ENCODE assay signal across 7 mouse cellular contexts in the genomic region with DNA sequence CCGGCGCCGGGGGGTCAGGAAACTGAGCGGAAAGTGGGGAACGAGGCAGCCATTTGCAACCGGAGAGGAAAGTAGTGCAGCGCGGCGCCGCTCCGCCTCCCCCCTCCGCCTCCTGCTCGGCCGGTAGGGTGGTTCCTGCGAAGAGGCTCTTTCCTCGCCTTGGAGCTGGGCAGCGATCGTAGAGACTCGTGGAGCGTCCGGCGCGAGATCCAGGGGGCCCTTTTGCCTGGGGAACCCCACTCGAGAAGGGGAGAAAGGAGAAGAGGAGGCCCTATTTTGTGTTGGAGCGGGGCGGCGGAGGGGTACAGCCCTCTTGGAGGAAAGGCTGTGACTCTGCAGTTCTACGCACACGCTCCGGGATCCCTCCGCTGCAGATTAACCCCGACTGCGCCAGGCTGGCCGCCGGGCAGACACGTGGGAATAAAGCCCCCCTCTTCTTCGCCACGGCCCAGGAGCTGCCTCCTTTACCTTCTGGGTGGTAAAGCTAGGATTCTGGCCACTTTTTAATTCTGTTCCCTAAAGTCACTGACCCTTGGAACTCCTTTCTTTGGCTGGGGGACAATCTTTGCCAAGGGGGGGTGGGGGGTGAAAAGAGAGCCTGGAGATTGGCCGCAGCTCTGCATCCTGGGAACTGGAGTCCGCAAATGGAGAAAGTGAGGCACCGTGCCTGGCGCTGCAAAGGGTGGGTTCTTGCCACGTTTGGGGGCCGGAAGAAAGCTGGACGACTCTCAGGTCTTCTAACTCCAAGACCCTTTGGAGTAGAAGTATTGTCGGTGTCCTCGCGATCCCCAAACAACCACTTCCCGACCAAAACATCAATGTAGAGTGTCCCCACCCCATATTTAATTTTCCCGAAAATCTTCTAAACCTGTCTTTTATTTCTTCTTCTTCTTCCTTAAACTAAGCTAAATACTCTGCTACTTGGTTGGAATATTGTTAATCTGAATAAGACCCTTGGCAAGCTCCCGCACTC. TPM values are rescaled to one million over a fixed set of nuclear protein-coding genes. Genes with fewer than 3 reads are reported as not detected.
DNase-seq lines count a peak whose midpoint lies in the region; ATAC-seq and TF ChIP-seq lines count a peak whose summit lies in the region.

No protein-coding gene starts in this region.

- H3K9ac ChIP-seq in intestine, embryonic 16.5 days (ENCODE audit: low read depth, low read length) = peak overlapping the region; percentile 90
- peak overlapping the region; percentile 99 for H3K9ac ChIP-seq in midbrain, embryonic 12.5 days (replicated peaks)

- H3K27ac ChIP-seq in intestine, embryonic 16.5 days (ENCODE audit: low read length) = peak overlapping the region; percentile 97
- peak overlapping the region; percentile 96 for H3K27ac ChIP-seq in midbrain, embryonic 12.5 days (replicated peaks)
- peak overlapping the region; percentile 98 for H3K27ac ChIP-seq in small intestine, adult 2 months (ENCODE audit: insufficient read depth, low read depth, low read length)

- H3K4me2 ChIP-seq in intestine, embryonic 16.5 days (ENCODE audit: low read depth, low read length) = peak overlapping the region; percentile 69
- peak overlapping the region; percentile 99 for H3K4me2 ChIP-seq in midbrain, embryonic 12.5 days (replicated peaks)

- H3K4me1 ChIP-seq in intestine, embryonic 16.5 days (ENCODE audit: control insufficient read depth, insufficient read depth, low read length) = peaks cover 25% of the 10 kb centered on the region
- H3K4me1 ChIP-seq in midbrain, embryonic 12.5 days = peaks cover 40% of the 10 kb centered on the region
- H3K4me1 ChIP-seq in small intestine, adult 2 months (ENCODE audit: control insufficient read depth, insufficient read depth, insufficient read length, low read length) = peaks cover 11% of the 10 kb centered on the region

- DNase-seq in adrenal gland, adult 2 months = peak; percentile 94
- DNase-seq in embryo, embryonic 11.5 days (ENCODE audit: low read depth, low spot score) = peak; percentile 92
- DNase-seq in gastrocnemius, postnatal 36 days = peak; percentile 87 to 95
- DNase-seq in left cerebral cortex, postnatal 4 days = peak; percentile 96

- H3K9me3 ChIP-seq in intestine, embryonic 16.5 days (ENCODE audit: control insufficient read depth, low read length) = no peaks in the 10 kb centered on the region
- H3K9me3 ChIP-seq in midbrain, embryonic 12.5 days = no peaks in the 10 kb centered on the region

- intact Hi-C loops in gastrocnemius, postnatal 36 days (cut with DNase I) = no loop called here
- intact Hi-C loops in left cerebral cortex, postnatal 4 days (cut with DNase I) = no loop called here

- H3K27me3 ChIP-seq in intestine, embryonic 16.5 days (replicated peaks; ENCODE audit: control insufficient read depth, insufficient read depth, low read length) = no peaks in the 10 kb centered on the region
- H3K27me3 ChIP-seq in midbrain, embryonic 12.5 days = no peaks in the 10 kb centered on the region
- H3K27me3 ChIP-seq in small intestine, adult 2 months (ENCODE audit: control insufficient read depth, insufficient read depth, low read length) = no peaks in the 10 kb centered on the region

- no peak for TF ChIP-seq CTCF in small intestine, adult 2 months (IDR thresholded peaks at IDR 0.05; ENCODE audit: extremely low read depth, insufficient read length, insufficient replicate concordance, low read depth, low read length)

- no peaks in the 10 kb centered on the region for H3K36me3 ChIP-seq in intestine, embryonic 16.5 days (ENCODE audit: control insufficient read depth, insufficient read depth, low read length)
- no peaks in the 10 kb centered on the region for H3K36me3 ChIP-seq in midbrain, embryonic 12.5 days
- H3K36me3 ChIP-seq in small intestine, adult 2 months (ENCODE audit: control insufficient read depth, insufficient read depth, low read length) = no peaks in the 10 kb centered on the region

- TF ChIP-seq POLR2A in small intestine, adult 2 months (IDR thresholded peaks at IDR 0.05; ENCODE audit: low read depth, low read length) = peak; percentile 7; the same call in 1 of the 2 replicates

- ATAC-seq in intestine, embryonic 16.5 days = peak; percentile 71
- ATAC-seq in midbrain, embryonic 12.5 days (ENCODE audit: low FRiP score, low read depth) = peak; percentile 87

- peak overlapping the region; percentile 72 for H3K4me3 ChIP-seq in intestine, embryonic 16.5 days (ENCODE audit: low read length)
- H3K4me3 ChIP-seq in midbrain, embryonic 12.5 days = peak overlapping the region; percentile 99
- peak overlapping the region; percentile 98 for H3K4me3 ChIP-seq in small intestine, adult 2 months (ENCODE audit: low read depth, low read length)

- 1% methylated on average over 48 of the region's 51 CpGs for WGBS in intestine, embryonic 16.5 days
- WGBS in midbrain, embryonic 12.5 days = 1% methylated on average over 51 of the region's 51 CpGs
- 1% methylated on average over 51 of the region's 51 CpGs for WGBS in small intestine, adult 2 months

RNA-seq across cellular contexts. Expression of gene Kmt2d, which starts 1.2 kb away (rescaled TPM):
- 10 to 100 TPM; 36.8 to 58.2 TPM for total RNA-seq in adrenal gland, adult 2 months (2021)
- polyA plus RNA-seq in adrenal gland, adult 2 months (2012; rRNA removed) = 21.0 and 22.3 TPM in 2 replicates
- total RNA-seq in gastrocnemius, postnatal 36 days (2021) = 10 to 100 TPM; 42.7 to 46.4 TPM
- polyA plus RNA-seq in intestine, embryonic 16.5 days (2015; fragmentation: Nextera tagmentation; extraction: Ambion mirVana) = 7.7 and 7.9 TPM in 2 replicates
- 10 to 100 TPM; 74.2 to 74.4 TPM for total RNA-seq in left cerebral cortex, postnatal 4 days (2021)
- 13.4 and 13.8 TPM in 2 replicates for polyA plus RNA-seq in midbrain, embryonic 12.5 days (2016; fragmentation: Nextera tagmentation; extraction: Ambion mirVana)
- 19.4 and 36.2 TPM in 2 replicates for polyA plus RNA-seq in small intestine, adult 2 months (2012; rRNA removed)

RNA-seq across cellular contexts. Expression of gene Rhebl1, which starts 22.1 kb away (rescaled TPM):
- total RNA-seq in adrenal gland, adult 2 months (2021) = 1 to 10 TPM in 1 of 2 experiments, under 1 TPM in 1; 0.69 to 3.6 TPM
- 1.3 and 2.0 TPM in 2 replicates for polyA plus RNA-seq in adrenal gland, adult 2 months (2012; rRNA removed)
- 1 to 10 TPM; 1.9 to 3.1 TPM for total RNA-seq in gastrocnemius, postnatal 36 days (2021)
- 11.3 and 12.3 TPM in 2 replicates for polyA plus RNA-seq in intestine, embryonic 16.5 days (2015; fragmentation: Nextera tagmentation; extraction: Ambion mirVana)
- total RNA-seq in left cerebral cortex, postnatal 4 days (2021) = 10 to 100 TPM; 18.3 to 18.4 TPM
- 20.1 and 22.9 TPM in 2 replicates for polyA plus RNA-seq in midbrain, embryonic 12.5 days (2016; fragmentation: Nextera tagmentation; extraction: Ambion mirVana)
- polyA plus RNA-seq in small intestine, adult 2 months (2012; rRNA removed) = 5.3 and 24.1 TPM in 2 replicates

RNA-seq across cellular contexts. Expression of gene Dhh, which starts 26.1 kb away (rescaled TPM):
- total RNA-seq in adrenal gland, adult 2 months (2021) = 1 to 10 TPM; 2.3 to 3.5 TPM
- polyA plus RNA-seq in adrenal gland, adult 2 months (2012; rRNA removed) = 3.1 and 3.8 TPM in 2 replicates
- under 1 TPM; 0.41 to 0.96 TPM for total RNA-seq in gastrocnemius, postnatal 36 days (2021)
- polyA plus RNA-seq in intestine, embryonic 16.5 days (2015; fragmentation: Nextera tagmentation; extraction: Ambion mirVana) = 0.83 and 1.6 TPM in 2 replicates
- under 1 TPM; 0.28 to 0.36 TPM for total RNA-seq in left cerebral cortex, postnatal 4 days (2021)
- polyA plus RNA-seq in midbrain, embryonic 12.5 days (2016; fragmentation: Nextera tagmentation; extraction: Ambion mirVana) = 0.56 and 0.66 TPM in 2 replicates
- polyA plus RNA-seq in small intestine, adult 2 months (2012; rRNA removed) = 0.33 and 0.55 TPM in 2 replicates

RNA-seq across cellular contexts. Expression of gene Prkag1, which starts 40.9 kb away (rescaled TPM):
- 10 to 100 TPM; 77.1 to 79.8 TPM for total RNA-seq in adrenal gland, adult 2 months (2021)
- polyA plus RNA-seq in adrenal gland, adult 2 months (2012; rRNA removed) = 54.9 and 57.3 TPM in 2 replicates
- 10 to 100 TPM; 39.3 to 50.3 TPM for total RNA-seq in gastrocnemius, postnatal 36 days (2021)
- polyA plus RNA-seq in intestine, embryonic 16.5 days (2015; fragmentation: Nextera tagmentation; extraction: Ambion mirVana) = 92.2 and 94.6 TPM in 2 replicates
- 10 to 100 TPM; 35.0 to 38.1 TPM for total RNA-seq in left cerebral cortex, postnatal 4 days (2021)
- 83.1 and 85.9 TPM in 2 replicates for polyA plus RNA-seq in midbrain, embryonic 12.5 days (2016; fragmentation: Nextera tagmentation; extraction: Ambion mirVana)
- 34.0 and 65.7 TPM in 2 replicates for polyA plus RNA-seq in small intestine, adult 2 months (2012; rRNA removed)

RNA-seq across cellular contexts. Expression of gene Lmbr1l, which starts 45.8 kb away (rescaled TPM):
- total RNA-seq in adrenal gland, adult 2 months (2021) = 10 to 100 TPM; 11.5 to 14.2 TPM
- polyA plus RNA-seq in adrenal gland, adult 2 months (2012; rRNA removed) = 36.3 and 58.5 TPM in 2 replicates
- 1 to 10 TPM; 6.3 to 7.6 TPM for total RNA-seq in gastrocnemius, postnatal 36 days (2021)
- polyA plus RNA-seq in intestine, embryonic 16.5 days (2015; fragmentation: Nextera tagmentation; extraction: Ambion mirVana) = 20.4 and 23.6 TPM in 2 replicates
- total RNA-seq in left cerebral cortex, postnatal 4 days (2021) = 10 to 100 TPM; 31.4 to 42.2 TPM
- 37.1 and 40.7 TPM in 2 replicates for polyA plus RNA-seq in midbrain, embryonic 12.5 days (2016; fragmentation: Nextera tagmentation; extraction: Ambion mirVana)
- 183 and 395 TPM in 2 replicates for polyA plus RNA-seq in small intestine, adult 2 months (2012; rRNA removed)

Comparison
In these comparisons a context has a peak if more than half of its experiments do, and no peak if none do; other contexts are left out.
1. Peak in every context shown above with its lines: DNase-seq, ATAC-seq, H3K4me3 ChIP-seq and H3K27ac ChIP-seq.